Mouse (Mus musculus) retina, embryonic 14.5 days (tissue): ENCODE results near the gene Sin3a.

ENCODE experiments used
- DNase-seq: peaks from one replicate; pipeline ENCODE4 v3.0.0-alpha.2; 2015; ENCODE audit warnings: low spot score

The Sin3a gene

DNA sequence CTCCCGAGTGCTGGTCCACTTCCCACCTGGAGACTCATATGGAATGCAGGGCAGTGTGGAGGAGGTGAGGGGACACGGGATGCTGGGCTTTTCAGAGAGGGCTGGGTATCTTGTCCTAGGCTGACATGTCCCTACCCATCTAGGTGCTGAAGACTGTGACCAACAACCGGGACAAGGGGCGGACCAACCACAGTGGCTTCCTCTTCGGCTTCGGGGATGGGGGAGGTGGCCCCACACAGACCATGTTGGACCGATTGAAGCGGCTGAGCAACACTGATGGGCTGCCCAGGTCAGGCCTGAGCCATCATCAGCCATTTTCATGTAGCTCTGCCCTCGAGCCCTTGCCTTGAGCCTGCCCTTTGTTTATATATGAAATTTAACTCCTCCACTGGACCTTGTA lies 65.9 kb downstream of the Sin3a start:
- no peak for DNase-seq

DNA sequence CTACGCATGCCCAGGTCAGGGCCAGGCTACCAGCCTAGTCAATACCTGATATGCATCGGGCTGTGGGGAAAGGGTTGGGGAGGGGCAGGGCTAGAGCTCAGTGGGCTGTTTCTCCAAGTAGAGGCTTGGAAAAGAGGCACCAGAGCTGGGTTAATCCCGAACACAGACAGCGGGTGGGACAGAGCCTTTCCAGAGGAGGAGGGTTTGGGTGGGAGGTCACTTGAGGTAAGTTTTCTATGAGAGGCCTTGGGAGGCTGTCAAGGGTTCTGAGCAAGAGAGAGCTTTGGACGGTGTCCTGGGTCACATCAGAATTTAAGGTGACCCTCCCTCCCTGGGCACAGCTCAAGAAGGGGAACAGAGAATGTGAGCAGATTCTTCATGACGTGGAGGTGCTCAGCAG lies 66.7 kb downstream of the Sin3a start:
- DNase-seq = no peak

DNA sequence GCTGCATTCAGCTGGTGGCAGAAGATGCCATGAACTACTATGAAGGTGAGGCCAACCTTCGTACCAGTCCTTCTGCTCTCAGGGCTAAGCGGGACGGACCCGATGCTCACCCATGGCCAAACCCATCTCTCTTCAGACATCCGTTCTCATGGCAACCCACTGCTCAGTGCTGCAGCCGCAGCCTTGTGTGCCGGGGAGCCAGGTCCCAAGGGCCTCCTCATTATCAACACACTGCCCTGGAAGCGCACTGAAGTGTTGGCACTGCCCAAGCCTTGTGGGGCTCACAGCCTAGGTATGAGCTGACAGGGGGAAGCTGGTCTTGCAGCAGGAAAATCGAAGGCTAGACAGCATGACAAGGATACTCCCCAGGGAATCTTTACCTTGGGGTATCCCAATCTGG lies 67.3 kb downstream of the Sin3a start:
- no peak for DNase-seq

DNA sequence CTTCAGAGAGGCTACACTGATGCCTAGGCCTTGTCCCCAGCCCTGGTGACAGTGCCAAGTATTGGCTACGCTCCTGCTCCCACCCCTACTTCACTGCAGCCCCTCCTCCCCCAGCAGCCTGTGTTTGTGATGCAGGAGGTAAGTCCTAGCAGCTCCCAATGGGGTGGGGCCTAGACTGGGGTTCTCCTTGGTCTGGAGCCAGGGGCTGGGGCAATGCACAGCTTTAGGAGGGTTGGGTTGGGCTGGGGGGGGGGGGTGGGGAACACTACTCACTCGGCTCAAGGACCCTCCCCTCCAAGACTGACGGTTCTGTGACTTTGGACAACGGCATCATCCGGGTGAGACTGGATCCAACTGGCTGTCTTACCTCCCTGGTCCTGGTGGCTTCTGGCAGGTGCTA lies 67.7 kb downstream of the Sin3a start:
- no peak for DNase-seq

DNA sequence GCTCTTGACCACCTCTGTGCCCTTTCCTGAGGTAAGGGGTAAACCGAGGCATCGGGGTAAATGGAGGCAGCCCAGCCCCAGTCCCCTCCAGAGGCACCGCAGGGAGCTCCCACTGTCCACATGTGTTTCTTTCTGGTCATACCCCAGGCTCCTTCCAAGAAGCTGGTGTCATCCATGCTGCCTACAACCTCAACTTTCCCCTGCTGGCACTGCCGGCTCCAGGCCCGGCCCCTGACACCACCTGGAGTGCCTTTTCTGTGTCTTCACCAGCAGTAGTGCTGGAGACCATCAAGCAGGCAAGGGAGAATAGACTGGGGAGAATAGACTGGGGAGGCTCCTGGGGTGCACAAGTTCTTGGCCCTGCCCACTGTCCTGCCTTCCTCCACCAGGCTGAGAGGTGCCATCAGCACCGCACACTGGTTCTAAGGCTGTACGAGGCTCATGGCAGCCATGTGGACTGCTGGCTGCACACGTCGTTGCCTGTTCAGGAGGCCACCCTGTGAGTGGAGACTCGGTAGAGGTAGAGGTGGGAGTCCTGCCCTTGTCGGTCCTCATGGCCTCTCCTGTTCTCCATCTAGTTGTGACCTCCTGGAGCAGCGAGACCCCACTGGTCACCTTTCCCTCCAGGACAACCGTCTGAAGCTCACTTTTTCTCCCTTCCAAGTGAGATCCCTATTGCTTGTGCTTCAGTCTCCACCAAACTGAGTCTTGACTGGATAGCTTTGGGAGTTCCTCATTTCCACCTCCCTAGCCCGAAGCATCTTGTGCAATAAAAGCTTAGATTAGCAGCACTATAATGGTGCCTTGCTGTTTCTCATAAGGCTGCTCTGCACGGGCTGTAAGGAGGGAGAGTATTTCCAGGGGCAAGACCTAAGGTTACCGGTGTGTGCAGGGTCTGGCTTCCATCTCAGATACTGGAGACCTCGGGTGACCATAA lies 69.8 kb downstream of the Sin3a start:
- no peak for DNase-seq

DNA sequence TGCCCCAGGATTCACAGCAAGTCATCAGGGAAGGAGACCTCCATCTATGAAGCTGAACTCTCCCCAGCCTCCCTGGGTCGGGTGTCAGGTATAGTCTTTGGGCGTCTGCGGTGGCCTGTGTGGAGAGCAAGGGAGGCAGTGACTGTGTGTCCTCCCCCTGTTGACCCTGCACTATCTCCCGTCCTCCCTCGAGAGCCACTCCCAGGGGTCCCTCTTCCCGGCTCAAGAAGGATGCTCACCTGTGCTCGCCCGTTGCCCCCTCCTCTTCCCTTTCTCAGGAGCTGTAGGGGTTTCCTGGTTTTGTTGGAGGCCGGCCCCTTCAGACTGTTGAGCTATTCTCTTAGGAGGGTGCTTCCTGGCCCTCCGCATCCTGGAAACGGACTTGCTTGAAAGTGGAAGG lies 71.4 kb downstream of the Sin3a start:
- no peak for DNase-seq

DNA sequence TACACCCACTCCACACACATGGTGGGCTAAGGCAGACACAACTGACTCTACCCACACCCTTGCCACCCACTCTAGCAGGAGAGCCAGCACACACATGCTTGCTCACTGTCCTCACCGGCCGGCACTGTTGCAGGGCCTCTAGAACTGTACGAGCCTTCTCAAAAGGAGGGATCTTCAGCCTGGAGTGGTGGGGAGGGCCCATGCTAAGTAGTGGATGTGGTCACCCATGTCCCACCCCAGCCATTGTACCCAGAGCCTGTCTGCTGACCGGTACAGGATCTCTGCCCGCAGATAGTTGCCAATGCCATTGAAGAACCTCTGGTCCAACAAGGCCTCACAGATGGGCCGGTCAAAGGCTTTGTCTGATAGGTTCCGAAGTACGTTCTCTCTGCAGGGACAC lies 73.0 kb downstream of the Sin3a start:
- DNase-seq = no peak

DNA sequence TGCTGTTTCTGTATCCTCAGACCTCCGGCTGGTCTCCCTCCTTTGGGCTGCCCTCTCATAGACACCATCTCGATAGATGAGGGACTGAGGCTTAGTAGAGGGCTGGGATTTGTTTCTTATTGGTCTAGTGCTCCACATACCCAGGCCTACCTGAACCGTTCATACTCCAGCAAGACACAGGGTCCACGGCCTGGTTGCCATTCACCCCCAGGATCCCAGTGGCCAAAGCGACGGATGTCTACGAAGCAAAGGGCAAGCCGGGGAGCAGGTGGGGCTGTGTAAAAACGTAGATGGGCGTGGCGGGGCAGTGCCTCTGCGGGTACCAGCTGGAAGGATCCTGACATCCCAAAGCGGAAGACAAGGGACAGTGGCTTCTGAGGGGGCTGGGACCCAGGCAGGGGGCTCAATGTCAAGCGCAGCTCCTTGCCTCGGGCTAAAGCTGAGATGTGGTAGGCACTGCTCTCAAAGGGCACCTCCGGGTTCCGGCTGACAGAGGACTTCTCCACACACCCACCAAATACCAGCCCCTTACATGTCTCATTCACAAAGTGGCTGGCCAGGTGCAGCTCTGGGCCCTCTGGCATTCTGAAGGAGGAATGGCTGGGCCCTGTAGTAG lies 74.7 kb downstream of the Sin3a start:
- DNase-seq = no peak

DNA sequence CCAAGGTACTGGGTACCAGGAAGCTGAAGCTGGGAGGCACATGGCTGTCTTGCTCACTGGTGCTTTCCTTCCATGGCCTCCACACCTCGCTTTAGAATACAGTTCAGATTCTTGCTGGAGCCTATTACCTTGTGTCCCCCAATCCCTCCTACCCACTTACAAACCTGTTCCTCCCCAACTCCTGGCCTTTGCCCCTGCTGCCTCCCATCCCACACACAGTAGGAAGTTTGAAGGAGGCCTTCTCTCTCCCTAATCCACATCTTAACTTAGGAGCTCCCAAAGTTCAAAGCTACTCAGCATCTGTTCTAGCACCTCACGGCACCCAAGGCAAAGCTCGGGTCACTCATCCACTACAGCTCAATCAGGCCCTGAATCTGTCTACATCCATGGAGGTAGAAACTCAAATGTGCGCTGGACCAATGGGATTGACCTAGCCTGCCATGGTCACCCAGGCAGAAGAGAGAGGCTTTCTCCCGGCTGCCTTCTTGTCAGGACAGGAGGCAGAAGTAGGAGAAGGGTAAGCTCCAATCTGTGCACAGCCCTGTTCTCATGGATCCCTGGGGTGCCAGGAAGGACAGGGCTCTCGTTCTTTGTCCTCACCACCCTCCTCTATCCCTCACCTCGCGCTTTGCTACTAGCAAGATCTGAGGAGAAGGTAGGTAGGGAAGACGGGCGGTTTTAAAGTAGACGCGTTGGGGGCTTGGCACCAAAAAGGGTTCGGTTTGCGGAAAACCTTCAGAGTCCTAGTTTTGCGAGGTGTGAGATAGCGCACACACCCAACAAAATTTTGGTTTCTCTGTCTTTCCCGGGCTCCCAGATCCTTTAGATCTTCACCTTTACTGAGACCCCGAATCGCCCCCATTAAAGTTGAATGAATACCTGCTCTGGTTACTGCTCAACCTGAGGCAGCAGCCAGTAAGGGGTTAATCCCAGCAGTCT lies 75.6 kb downstream of the Sin3a start:
- peak; percentile 41 for DNase-seq

DNA sequence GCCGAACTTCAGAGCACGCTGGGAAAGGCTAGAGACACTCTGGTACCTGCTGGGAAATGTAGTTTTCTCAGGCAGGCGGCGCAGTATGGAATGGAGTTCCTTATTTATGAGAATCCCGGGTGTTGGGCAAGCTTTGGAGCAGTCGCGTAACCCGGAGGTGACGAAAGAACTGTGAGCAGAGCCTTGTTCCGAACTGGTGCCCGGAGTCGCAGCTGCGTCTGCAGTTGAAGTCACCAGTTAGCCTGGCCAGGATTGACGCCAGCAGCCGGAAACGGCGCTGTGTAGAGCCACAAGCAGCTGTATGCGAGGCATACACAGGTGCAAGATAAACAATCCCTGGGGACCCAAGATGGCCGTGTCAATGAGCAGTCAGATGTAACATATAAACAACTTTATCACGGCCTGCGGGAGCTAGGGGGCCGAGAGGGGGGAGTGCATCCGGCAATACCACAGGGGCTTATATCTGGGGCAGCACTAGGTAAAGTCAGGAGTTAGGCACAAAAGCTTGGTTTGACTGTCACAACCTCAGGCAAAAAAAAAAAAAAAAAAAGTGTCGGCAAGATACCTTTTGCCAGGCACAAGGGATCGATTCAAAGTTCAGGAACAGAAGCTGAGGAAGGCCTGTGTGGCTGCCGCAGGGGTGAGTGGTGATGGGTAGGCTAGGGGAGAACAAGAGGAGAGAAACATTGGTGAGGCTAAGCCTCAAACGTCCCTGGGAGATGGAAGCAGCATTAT lies 76.5 kb downstream of the Sin3a start, which contains the start of gene Neil1:
Neil1 (minus strand) TSS at position 162 of the 735 bp plus-strand sequence.
- DNase-seq = peak; percentile 90

DNA sequence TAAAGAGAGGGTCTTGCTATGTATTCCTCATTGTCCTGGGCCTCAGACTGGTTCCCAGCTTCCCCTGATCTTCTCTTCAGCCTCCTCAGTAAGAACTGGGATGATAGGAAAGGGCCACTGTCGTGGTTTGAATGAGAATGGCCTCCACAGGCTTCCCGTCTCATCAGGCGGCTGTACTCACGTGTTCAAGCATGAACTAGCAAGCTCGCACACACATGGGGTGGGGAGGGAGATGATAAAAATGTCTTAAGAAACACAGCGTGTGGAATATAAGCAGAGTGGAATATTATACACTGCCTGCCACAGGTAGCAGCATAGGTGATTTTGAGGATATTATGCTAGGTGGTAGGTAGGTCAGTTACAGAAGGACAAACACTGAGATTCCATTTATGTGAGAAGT lies 77.2 kb downstream of the Sin3a start:
- no peak for DNase-seq

DNA sequence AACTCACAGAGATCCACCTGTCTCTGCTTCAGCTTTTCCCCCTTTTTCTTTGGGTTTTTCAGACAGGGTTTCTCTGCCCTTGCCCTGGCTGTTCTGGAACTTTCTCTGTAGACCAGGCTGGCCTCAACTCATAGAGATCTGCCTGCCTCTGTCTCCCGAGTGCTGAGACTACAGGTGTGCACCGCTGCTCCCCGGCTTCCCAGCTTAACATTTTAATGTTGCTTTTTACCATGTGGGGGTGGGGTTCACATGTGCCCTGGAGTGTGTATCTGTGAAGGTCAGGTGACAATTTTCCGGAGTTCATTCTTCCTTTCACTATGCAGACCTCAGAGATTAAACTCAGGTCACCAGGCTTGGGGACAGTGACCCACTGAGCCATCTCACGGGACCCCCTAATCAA lies 78.4 kb downstream of the Sin3a start:
- no peak for DNase-seq

DNA sequence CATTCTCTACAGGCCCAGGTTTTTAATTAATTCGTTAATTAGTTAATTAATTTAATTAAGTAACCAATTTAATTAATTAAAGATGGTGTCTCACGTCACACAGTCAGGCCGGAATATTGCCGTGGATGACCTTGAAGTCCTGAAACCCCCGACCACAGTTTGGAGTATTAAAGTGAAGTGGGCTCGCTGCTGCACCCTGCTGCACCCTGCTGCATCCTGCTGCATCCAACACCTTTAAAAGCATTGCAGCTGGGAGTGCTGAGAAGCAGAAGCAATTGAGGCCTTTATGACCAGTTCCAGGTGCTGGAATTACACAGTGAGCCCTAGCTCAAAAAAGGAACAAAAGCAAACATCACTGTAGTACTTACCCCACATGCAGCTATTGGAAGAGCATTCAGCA lies 80.5 kb downstream of the Sin3a start:
- no peak for DNase-seq

DNA sequence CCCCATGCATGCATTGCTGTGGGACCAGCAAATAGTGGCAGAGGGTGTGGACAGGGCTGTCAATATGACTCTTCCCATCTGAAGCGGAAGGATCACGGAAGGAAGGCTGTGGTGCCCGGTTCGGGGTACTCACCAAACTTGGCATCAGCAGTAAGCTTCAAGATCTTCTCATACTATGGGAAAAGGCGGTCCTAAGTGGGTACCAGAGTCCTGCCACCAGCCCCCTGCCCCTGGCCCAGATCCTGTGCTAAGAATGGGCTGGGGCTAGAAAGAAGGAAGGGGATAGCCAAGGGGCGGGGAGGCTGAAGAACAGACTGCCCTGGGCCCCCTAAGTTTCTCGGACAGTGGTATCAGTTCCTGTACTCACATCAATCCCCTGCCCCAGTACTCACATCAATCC lies 84.5 kb downstream of the Sin3a start:
- DNase-seq = no peak

DNA sequence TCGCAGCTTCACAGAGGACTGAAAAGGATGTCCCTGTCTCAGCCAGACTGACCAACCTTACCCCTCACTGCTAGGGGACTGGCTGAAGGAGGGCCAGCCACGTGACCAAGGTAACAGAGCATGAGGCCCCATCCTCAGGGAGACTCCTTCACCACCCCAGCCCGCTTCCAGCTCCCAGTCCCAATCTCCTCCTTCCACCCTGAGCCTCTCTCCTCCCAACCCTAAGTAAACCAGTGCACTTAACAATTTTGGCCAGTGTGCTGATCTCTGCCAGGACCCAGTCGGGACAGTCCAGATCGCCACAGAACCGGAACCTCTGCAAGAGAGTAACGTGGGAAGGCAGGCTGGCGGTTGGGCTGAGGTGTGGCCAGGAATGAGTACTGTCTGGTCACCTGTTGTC lies 85.0 kb downstream of the Sin3a start:
- no peak for DNase-seq

DNA sequence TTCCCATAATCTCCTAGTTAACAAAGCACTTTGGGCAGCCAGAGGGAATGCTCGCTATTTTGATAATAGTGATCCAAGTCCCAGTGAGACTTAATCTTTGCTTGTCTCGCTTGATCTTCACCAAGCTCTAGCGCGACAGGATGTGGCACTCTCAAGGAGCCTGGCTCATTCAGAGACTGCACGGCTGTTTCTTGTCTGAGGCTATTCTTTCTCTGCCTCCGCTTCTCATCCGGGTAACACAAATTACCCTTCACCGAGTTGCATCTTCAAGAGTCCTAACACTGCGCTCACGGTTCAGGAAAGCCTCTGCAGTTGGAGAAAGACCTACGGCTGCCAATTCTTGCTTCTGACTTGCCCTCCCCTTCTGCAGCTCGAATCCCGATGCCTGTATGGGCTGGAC lies 85.7 kb downstream of the Sin3a start:
- DNase-seq = no peak

DNA sequence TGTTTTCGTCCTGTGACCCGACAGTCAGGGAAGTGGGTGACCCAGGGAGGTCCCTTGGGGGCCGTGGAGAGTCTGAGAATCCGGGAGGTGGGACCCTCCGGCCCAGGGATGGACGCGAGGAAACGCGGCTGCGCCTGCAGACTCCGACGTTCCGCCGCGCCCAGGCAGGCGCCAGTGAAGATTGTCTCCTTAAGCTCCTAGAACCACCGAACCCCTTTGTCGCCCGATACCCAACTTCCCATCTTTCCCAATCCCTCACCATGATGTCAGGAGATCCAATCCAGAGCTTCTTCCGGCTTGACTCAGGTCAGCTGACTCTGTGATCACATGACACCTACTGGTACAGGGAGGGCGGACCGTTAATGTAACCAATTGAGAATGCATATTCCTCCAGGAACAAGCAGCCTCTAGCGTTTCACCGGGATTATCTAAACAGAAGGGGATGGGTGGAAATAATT lies 86.2 kb downstream of the Sin3a start, which contains the start of gene Commd4:
Commd4 (minus strand) TSS at position 319 of the 458 bp plus-strand sequence.
- DNase-seq = peak; percentile 96

DNA sequence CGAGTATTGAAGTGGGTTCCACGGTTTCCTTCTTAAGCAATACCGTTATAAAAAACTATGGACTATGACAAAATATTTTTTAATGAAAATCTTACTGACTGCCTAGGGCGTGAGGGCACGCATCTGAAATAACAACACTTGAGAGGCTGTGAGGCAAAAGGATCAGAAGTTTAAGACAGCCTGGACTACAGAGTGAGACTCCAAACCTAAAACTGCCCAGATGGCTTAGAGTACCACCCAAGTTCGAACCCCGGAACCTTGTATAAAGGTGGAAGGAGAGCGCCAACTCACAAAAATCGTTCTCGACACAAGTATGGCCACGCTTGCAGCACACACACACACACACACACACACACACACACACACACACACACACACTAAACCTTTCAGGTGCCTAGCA lies 86.7 kb downstream of the Sin3a start:
- no peak for DNase-seq

DNA sequence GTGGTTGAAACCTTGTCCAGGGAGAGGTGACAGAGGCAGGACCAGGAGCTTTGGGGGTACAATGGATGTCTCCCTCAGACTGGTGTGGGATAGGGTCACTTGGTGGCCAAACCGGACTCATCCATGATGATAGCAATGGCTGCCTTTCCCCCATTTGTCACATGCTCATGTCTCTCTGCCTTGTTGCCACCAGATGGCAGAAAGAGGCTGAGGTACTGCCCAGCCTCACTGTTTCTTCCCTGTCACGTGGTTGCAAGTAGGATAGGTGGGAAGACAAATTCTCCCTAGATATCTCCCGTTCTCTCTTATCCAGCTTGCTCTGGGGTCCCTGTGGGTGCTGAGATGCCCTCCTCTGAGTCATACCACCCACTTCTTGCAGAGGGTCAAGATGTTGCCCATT lies 90.7 kb downstream of the Sin3a start:
- DNase-seq = peak; percentile 44

DNA sequence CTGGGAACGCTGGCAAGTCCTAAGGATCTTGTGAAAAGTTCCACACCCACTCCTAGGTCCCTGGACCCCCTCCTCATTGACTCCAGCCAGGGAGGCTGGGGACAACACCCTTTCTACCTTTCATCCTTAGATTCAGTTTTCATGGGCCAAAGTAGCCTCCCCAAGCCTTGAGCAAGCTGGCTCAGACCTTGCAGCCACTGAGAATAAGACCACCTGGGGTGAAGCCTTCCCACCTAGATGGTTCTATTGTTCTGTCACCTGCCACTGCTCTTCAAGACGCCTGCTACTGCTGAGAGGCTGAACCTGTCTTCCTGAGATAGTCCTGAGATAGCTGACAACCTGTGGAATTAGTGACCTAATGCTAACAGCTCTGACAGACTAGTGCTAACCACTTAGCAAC lies 91.3 kb downstream of the Sin3a start:
- no peak for DNase-seq

DNA sequence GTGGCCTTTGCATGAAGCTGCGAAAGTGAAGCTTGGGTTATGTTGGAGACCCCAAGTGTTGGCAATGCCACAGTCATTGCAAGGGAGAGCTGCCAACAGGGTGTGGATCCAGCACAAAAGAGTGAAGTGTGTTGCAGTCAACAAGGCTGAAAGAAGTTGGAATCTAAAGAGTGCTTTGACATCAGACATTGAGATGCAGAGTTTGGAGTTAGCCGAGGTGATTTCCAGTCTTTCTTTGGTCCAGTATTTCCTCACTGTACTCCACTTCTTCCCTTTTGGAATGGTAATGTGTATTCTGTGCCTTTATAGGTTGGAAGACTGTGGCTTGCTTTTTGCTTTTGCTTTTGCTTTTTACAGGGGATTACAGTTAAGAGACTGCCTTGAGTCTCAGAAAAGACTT lies 94.3 kb downstream of the Sin3a start:
- no peak for DNase-seq

DNA sequence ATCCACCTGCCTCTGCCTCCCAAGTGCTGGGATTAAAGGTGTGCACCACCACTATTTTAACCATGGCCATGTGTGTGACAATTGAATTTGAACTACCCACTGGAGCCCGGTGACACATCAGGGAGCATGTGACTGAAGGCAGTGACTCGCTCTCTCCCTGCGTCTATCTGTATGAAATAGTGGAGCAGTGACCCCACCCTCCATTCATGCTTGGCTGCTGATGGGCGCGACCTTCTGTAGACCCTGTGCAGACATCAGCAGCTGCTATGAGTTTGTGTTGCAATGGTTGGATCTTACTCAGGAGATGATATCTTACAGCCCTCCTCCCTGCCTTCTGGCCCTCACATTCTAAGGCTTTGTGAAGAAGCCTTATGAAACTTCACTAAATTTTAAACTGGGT lies 96.6 kb downstream of the Sin3a start:
- DNase-seq = no peak
